Mouse (Mus musculus) liver, embryonic 14.5 days (tissue): ENCODE data around the gene 2010300C02Rik. TPM values are rescaled to one million over a fixed set of nuclear protein-coding genes. Genes with fewer than 3 reads are reported as not detected.

Experiments used
- ATAC-seq: fragments of 200-750 bp; cut with Nextera tagmentation; 2 replicates; pipeline ENCODE4 v1.8.0; 2017; ENCODE audit warnings: moderate number of reproducible peaks, mild to moderate bottlenecking, moderate library complexity; ENCODE audit not compliant: insufficient read depth
- DNase-seq, 3 experiments: peaks; one replicate each; pipeline ENCODE4 v3.0.0-alpha.2; 2012 to 2013; ENCODE audit warnings: low read depth in 3 of 3, low spot score in 3 of 3
- H3K27ac ChIP-seq: fragments of 300-500 bp; sonication (generic); 2 replicates; pipeline ENCODE4 v1.5.1; 2014; ENCODE audit warnings: moderate library complexity, mild to moderate bottlenecking, control low read depth, inconsistent platforms
- H3K27me3 ChIP-seq: fragments of 300-500 bp; sonication (generic); 2 replicates; pipeline ENCODE4 v1.6.1; 2014; ENCODE audit warnings: mild to moderate bottlenecking, low read length, moderate library complexity; ENCODE audit not compliant: control insufficient read depth, insufficient read depth
- H3K36me3 ChIP-seq: fragments of 300-500 bp; sonication (generic); replicated peaks from 2 replicates; pipeline ENCODE4 v1.6.1; 2014; ENCODE audit warnings: low read depth; ENCODE audit not compliant: control insufficient read depth, insufficient read depth
- H3K4me1 ChIP-seq, 2 experiments: fragments of 200-500 bp in 1 of 2; fragments of 300-500 bp in 1 of 2; sonication (generic) in 1 of 2; replicated peaks; 2 replicates each; pipeline ENCODE4 v1.6.1; 2012 to 2014; ENCODE audit warnings: antibody characterized with exemption in 1 of 2, inconsistent platforms in 1 of 2, low read length in 1 of 2; ENCODE audit not compliant: control insufficient read depth in 2 of 2, insufficient read depth in 2 of 2
- H3K4me2 ChIP-seq: fragments of 300-500 bp; sonication (generic); 2 replicates; pipeline ENCODE4 v1.6.1; 2014; ENCODE audit warnings: low read depth, mild to moderate bottlenecking, control low read depth, moderate library complexity
- H3K4me3 ChIP-seq, 2 experiments: fragments of 200-500 bp in 1 of 2; fragments of 300-500 bp in 1 of 2; sonication (generic) in 1 of 2; 2 replicates each; pipeline ENCODE4 v1.5.1; 2012 to 2014; ENCODE audit warnings: low read depth in 2 of 2, low read length in 2 of 2, mild to moderate bottlenecking in 2 of 2, control low read depth in 1 of 2, inconsistent platforms in 1 of 2, moderate library complexity in 1 of 2; ENCODE audit not compliant: insufficient read depth in 1 of 2
- H3K9ac ChIP-seq: fragments of 300-500 bp; sonication (generic); replicated peaks from 2 replicates; pipeline ENCODE4 v1.6.1; 2014; ENCODE audit warnings: mild to moderate bottlenecking, control low read depth, moderate library complexity
- H3K9me3 ChIP-seq: fragments of 300-500 bp; sonication (generic); 2 replicates; pipeline ENCODE4 v1.6.1; 2016; ENCODE audit warnings: low read length, mixed read lengths; ENCODE audit not compliant: control insufficient read depth
- CTCF ChIP-seq: IDR thresholded peaks from 2 replicates; pipeline ENCODE4 v1.5.1; 2016; ENCODE audit warnings: antibody characterized with exemption, low read depth, control low read depth
- EP300 ChIP-seq: IDR thresholded peaks from 2 replicates; pipeline ENCODE4 v1.6.1; 2016; ENCODE audit warnings: antibody characterized with exemption, low read depth
- WGBS: fragments of 180-500 bp; shearing (Covaris S2); extraction: QIAGEN DNeasy Blood & Tissue Kit; methylation state at CpG from one replicate; pipeline ENCODE4 v1.1.7; 2014; ENCODE audit not compliant: insufficient replicate concordance; 5-methylcytosine and 5-hydroxymethylcytosine counted together
- polyA plus RNA-seq, 2 experiments: library from polyadenylated mRNA; depleted of rRNA in 1 of 2; stranded (reverse) in 1 of 2; unstranded in 1 of 2; fragments of >200 nt; fragmentation: Nextera tagmentation in 1 of 2; extraction: Ambion mirVana in 1 of 2; gene quantifications; 2 replicates each; pipeline versions ENCODE4 v1.2.1 to v1.2.3; 2012 to 2014

The 2010300C02Rik gene
- polyA plus RNA-seq, 2 experiments = 0.09 TPM; not detected in 1

GRCm38 (mm10) chr1:37667386-37667785 lies 52.5 kb downstream of the 2010300C02Rik start:
- no peaks in the 10 kb centered on the region for H3K4me1 ChIP-seq
- no peak overlapping the region for H3K27ac ChIP-seq
- no peaks in the 10 kb centered on the region for H3K27me3 ChIP-seq
- TF ChIP-seq CTCF = no peak
- TF ChIP-seq EP300 = no peak
- no peaks in the 10 kb centered on the region for H3K9me3 ChIP-seq
- ATAC-seq (no peak), DNase-seq (no peak)
- 60% methylated on average over 6 of the region's 6 CpGs for WGBS
- H3K36me3 ChIP-seq = no peaks in the 10 kb centered on the region
- no peak overlapping the region for H3K9ac ChIP-seq
- H3K4me2 ChIP-seq = no peak overlapping the region
- H3K4me3 ChIP-seq = no peak overlapping the region

GRCm38 (mm10) chr1:37666587-37666986 lies 53.3 kb downstream of the 2010300C02Rik start:
- DNase-seq (no peak), ATAC-seq (no peak)
- H3K9me3 ChIP-seq = no peaks in the 10 kb centered on the region
- no peaks in the 10 kb centered on the region for H3K27me3 ChIP-seq
- no peak overlapping the region for H3K27ac ChIP-seq
- H3K4me1 ChIP-seq = no peaks in the 10 kb centered on the region
- no peak for TF ChIP-seq CTCF
- no peak for TF ChIP-seq EP300
- H3K9ac ChIP-seq = no peak overlapping the region
- no peak overlapping the region for H3K4me3 ChIP-seq
- H3K36me3 ChIP-seq = no peaks in the 10 kb centered on the region
- H3K4me2 ChIP-seq = no peak overlapping the region
- 55% methylated on average over 10 of the region's 10 CpGs for WGBS

GRCm38 (mm10) chr1:37665539-37666323 lies 54.2 kb downstream of the 2010300C02Rik start:
- H3K4me1 ChIP-seq = no peaks in the 10 kb centered on the region
- H3K4me3 ChIP-seq = no peak overlapping the region
- no peaks in the 10 kb centered on the region for H3K9me3 ChIP-seq
- H3K36me3 ChIP-seq = no peaks in the 10 kb centered on the region
- no peaks in the 10 kb centered on the region for H3K27me3 ChIP-seq
- DNase-seq (no peak), ATAC-seq (no peak)
- WGBS = 34% methylated on average over 14 of the region's 14 CpGs
- no peak overlapping the region for H3K9ac ChIP-seq
- no peak overlapping the region for H3K27ac ChIP-seq
- TF ChIP-seq EP300 (no peak), CTCF (no peak)
- H3K4me2 ChIP-seq = no peak overlapping the region

- Histone ChIP-seq H3K27ac (no peak overlapping the region), H3K4me1 (no peaks in the 10 kb centered on the region), H3K4me3 (no peak overlapping the region), H3K36me3 (no peaks in the 10 kb centered on the region), H3K4me2 (no peak overlapping the region), H3K9ac (no peak overlapping the region), H3K9me3 (no peaks in the 10 kb centered on the region), H3K27me3 (no peaks in the 10 kb centered on the region)
- 47% methylated on average over 2 of the region's 2 CpGs for WGBS
- peak in 2 of 3 experiments; percentile 63 to 69 for DNase-seq
- TF ChIP-seq CTCF (no peak), EP300 (no peak)
- ATAC-seq = no peak
Observed at GRCm38 (mm10) chr1:37664496-37664895, 55.4 kb downstream of the 2010300C02Rik start.

- H3K4me1 ChIP-seq = no peaks in the 10 kb centered on the region
- H3K9ac ChIP-seq = no peak overlapping the region
- WGBS = 54% methylated on average over 5 of the region's 5 CpGs
- H3K36me3 ChIP-seq = no peaks in the 10 kb centered on the region
- H3K27me3 ChIP-seq = no peaks in the 10 kb centered on the region
- TF ChIP-seq EP300 (no peak), CTCF (no peak)
- H3K27ac ChIP-seq = no peak overlapping the region
- H3K4me2 ChIP-seq = no peak overlapping the region
- no peak overlapping the region for H3K4me3 ChIP-seq
- no peaks in the 10 kb centered on the region for H3K9me3 ChIP-seq
- no peak for ATAC-seq
- DNase-seq = no peak
Observed at GRCm38 (mm10) chr1:37663606-37664005, 56.3 kb downstream of the 2010300C02Rik start.
